Mouse (Mus musculus): ENCODE measurements around the gene Birc2. TPM values are rescaled to one million over a fixed set of nuclear protein-coding genes. Genes with fewer than 3 reads are reported as not detected.

The Birc2 gene
- polyA plus RNA-seq, 1 experiment from 2014 or later, result 18.5 TPM

DNA sequence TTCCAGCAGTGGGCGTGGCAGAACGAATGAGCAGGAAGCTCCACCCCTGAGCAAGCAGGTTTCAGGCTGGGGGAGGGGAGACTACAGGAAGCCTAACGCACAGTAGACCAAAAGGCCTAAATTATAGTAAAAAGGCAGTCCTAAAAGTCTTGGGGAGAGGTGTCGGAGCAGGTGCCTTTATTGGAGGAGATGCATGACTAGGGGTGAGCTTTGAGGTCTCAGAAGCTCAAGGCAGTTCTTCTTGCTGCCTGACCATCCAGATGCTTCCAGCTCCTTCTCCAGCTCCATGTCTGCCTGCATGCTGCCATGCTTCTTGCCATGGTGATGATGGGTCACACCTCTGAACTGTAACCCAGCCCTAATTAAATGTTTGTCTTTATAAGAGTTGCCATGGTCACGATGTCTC lies 31.8 kb downstream of the Birc2 start:
- TF ChIP-seq CTCF (IDR thresholded peaks at IDR 0.05; ENCODE audit: low read depth), result no peak
- H3K27ac ChIP-seq (ENCODE audit: low read depth, low read length), result no peak overlapping the region
- no peak overlapping the region for H3K9ac ChIP-seq (ENCODE audit: low read depth, low read length)
- no peaks in the 10 kb centered on the region for H3K9me3 ChIP-seq (ENCODE audit: control insufficient read depth)
- no peak overlapping the region for H3K4me2 ChIP-seq (replicated peaks; ENCODE audit: low read depth)
- H3K36me3 ChIP-seq (ENCODE audit: control insufficient read depth, insufficient read depth), result no peaks in the 10 kb centered on the region
- 84% methylated on average over 3 of the region's 5 CpGs for WGBS
- no peak overlapping the region for H3K4me3 ChIP-seq (ENCODE audit: low read depth, low read length)
- no peaks in the 10 kb centered on the region for H3K4me1 ChIP-seq (replicated peaks; ENCODE audit: control insufficient read depth, insufficient read depth, low read length)
- peak; percentile 45 for ATAC-seq
- no peaks in the 10 kb centered on the region for H3K27me3 ChIP-seq (replicated peaks; ENCODE audit: control insufficient read depth, insufficient read depth, low read length)

DNA sequence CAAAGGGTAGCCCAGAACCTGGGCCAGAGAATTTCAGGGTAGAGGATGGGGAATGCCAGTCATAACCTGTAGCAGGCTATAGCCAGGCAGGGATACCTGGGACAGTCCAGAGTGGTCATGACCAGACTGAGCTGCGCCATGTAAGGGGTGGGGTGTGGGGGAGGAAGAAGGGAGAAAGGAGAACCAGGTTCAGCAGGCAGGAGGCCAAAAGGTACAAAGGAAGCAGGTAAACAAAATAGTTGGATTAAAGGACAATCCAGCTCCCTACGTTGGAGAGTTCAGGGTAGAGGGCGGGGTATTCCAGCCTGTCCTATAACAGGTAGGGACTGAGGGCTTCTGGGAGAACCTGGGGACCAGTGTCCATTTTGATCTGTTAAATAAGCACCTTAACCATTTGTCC lies 38.3 kb downstream of the Birc2 start:
- TF ChIP-seq CTCF (IDR thresholded peaks at IDR 0.05; ENCODE audit: low read depth), result no peak
- Histone ChIP-seq H3K9ac (ENCODE audit: low read depth, low read length) (no peak overlapping the region), H3K4me2 (replicated peaks; ENCODE audit: low read depth) (no peak overlapping the region), H3K36me3 (ENCODE audit: control insufficient read depth, insufficient read depth) (peaks cover 10% of the 10 kb centered on the region), H3K4me1 (replicated peaks; ENCODE audit: control insufficient read depth, insufficient read depth, low read length) (no peaks in the 10 kb centered on the region), H3K9me3 (ENCODE audit: control insufficient read depth) (no peaks in the 10 kb centered on the region), H3K4me3 (ENCODE audit: low read depth, low read length) (no peak overlapping the region), H3K27me3 (replicated peaks; ENCODE audit: control insufficient read depth, insufficient read depth, low read length) (no peaks in the 10 kb centered on the region), H3K27ac (ENCODE audit: low read depth, low read length) (no peak overlapping the region)
- 86% methylated on average over 3 of the region's 3 CpGs for WGBS
- no peak for ATAC-seq

DNA sequence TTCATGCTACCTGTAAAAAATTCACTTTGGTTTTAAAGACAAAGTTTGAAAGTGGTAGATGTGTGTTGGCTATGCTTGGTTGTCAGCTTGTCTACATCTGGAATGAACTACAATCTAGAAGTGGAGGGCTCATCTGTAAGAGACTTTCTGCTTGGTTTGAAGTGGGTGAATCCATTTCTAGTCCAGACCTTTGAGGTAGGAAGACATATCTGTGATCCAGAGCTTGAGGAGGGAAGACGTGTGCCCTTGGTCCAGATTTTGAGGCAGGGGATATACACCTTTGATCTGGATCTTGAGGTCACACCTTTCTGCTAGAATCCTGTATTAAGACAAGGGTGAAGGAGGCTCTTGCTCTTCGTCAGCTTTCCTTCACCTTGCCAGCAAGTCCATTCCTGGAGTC lies 39.3 kb downstream of the Birc2 start:
- ATAC-seq, result no peak
- Histone ChIP-seq H3K27ac (ENCODE audit: low read depth, low read length) (no peak overlapping the region), H3K9ac (ENCODE audit: low read depth, low read length) (no peak overlapping the region), H3K4me3 (ENCODE audit: low read depth, low read length) (no peak overlapping the region), H3K27me3 (replicated peaks; ENCODE audit: control insufficient read depth, insufficient read depth, low read length) (no peaks in the 10 kb centered on the region), H3K9me3 (ENCODE audit: control insufficient read depth) (no peaks in the 10 kb centered on the region), H3K4me1 (replicated peaks; ENCODE audit: control insufficient read depth, insufficient read depth, low read length) (no peaks in the 10 kb centered on the region), H3K36me3 (ENCODE audit: control insufficient read depth, insufficient read depth) (peaks cover 16% of the 10 kb centered on the region), H3K4me2 (replicated peaks; ENCODE audit: low read depth) (no peak overlapping the region)
- TF ChIP-seq CTCF (IDR thresholded peaks at IDR 0.05; ENCODE audit: low read depth), result no peak
- 93% methylated on average over 2 of the region's 2 CpGs for WGBS

DNA sequence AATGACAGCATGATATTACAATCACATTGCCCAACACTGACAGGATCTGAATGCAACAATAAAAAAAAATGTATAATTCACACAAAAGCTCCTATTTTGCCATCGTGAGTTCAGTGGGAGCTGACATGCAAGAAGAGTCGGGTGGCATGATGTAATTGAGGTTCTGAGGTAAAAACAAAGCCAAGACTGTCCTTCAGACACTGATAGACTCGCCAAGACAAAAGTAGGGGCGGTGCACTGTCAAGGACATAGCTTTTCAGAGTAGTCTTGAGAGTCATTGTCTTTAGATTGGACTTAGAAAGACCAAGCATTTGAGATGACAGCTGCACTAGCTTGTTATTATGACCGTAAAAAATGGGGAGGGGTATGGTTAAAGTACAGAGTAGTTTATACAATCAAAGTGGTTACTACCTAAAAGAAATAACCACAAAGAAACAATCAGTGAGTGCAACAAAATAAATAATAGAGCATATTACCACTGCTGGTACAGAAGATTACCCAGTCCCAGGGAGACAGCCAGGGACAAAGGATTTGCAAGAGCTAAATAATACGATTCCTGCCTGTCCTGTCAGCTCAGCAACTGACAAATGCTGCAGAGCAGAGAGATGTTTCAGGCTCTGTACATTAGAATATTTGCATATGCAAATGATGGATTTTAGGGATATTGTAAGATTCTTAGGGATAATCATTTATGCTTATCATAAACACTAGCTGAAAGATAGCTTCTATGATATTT lies 40.6 kb downstream of the Birc2 start:
- no peak for TF ChIP-seq CTCF (IDR thresholded peaks at IDR 0.05; ENCODE audit: low read depth)
- ATAC-seq, result no peak

DNA sequence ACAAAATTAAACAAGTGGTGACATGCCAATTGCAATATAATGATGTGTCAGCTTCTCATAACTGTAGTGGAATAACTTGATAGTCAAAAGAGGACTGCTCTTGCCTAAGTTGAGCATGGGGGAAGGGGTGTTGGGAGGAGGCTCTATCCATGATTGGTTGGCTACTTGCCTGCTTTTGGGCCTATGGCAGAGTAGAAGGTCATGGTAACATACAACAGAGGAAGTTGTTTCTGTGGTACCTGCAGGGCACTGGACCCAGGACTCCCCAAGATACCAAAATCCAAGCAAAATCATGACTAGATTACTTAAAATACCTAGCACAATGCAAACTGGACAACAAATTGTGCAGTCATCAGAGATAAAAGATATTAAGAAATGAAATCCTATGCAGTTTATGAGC lies 41.3 kb downstream of the Birc2 start:
- H3K4me3 ChIP-seq (ENCODE audit: low read depth, low read length), result no peak overlapping the region
- H3K27ac ChIP-seq (ENCODE audit: low read depth, low read length), result no peak overlapping the region
- no peaks in the 10 kb centered on the region for H3K4me1 ChIP-seq (replicated peaks; ENCODE audit: control insufficient read depth, insufficient read depth, low read length)
- H3K9me3 ChIP-seq (ENCODE audit: control insufficient read depth), result no peaks in the 10 kb centered on the region
- no peaks in the 10 kb centered on the region for H3K27me3 ChIP-seq (replicated peaks; ENCODE audit: control insufficient read depth, insufficient read depth, low read length)
- ATAC-seq, result no peak
- no peak overlapping the region for H3K9ac ChIP-seq (ENCODE audit: low read depth, low read length)
- no peak for TF ChIP-seq CTCF (IDR thresholded peaks at IDR 0.05; ENCODE audit: low read depth)
- H3K4me2 ChIP-seq (replicated peaks; ENCODE audit: low read depth), result no peak overlapping the region
- peaks cover 21% of the 10 kb centered on the region for H3K36me3 ChIP-seq (ENCODE audit: control insufficient read depth, insufficient read depth)

More for the DNA sequence above, 40.6 kb downstream of the Birc2 start:
- no peaks in the 10 kb centered on the region for H3K4me1 ChIP-seq (replicated peaks; ENCODE audit: control insufficient read depth, insufficient read depth, low read length)
- H3K4me3 ChIP-seq (ENCODE audit: low read depth, low read length), result no peak overlapping the region
- no peaks in the 10 kb centered on the region for H3K9me3 ChIP-seq (ENCODE audit: control insufficient read depth)
- H3K27ac ChIP-seq (ENCODE audit: low read depth, low read length), result no peak overlapping the region
- no peak overlapping the region for H3K4me2 ChIP-seq (replicated peaks; ENCODE audit: low read depth)
- H3K27me3 ChIP-seq (replicated peaks; ENCODE audit: control insufficient read depth, insufficient read depth, low read length), result no peaks in the 10 kb centered on the region
- WGBS, result 71% methylated on average over 6 of the region's 6 CpGs
- peaks cover 21% of the 10 kb centered on the region for H3K36me3 ChIP-seq (ENCODE audit: control insufficient read depth, insufficient read depth)
- no peak overlapping the region for H3K9ac ChIP-seq (ENCODE audit: low read depth, low read length)

DNA sequence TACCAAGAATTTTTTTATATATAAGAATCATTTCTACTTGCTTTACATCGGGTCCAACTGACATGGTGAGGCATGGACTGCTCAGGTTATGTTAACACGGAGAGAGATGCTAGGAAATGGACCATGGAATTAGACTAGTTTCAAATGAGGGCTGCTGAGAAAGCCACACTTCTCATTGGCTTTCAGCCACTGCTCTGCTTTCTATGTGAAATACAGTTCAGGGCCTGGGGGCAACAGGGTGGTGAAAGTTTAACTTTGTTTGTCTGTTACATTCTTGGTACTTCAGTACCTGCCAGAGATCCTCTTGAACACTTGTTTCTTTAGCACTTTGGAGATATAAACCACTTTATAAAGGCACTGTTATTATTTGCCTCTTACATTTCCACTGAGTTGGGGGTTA lies 43.3 kb downstream of the Birc2 start:
- WGBS, result 93% methylated on average over 2 of the region's 2 CpGs
- H3K27me3 ChIP-seq (replicated peaks; ENCODE audit: control insufficient read depth, insufficient read depth, low read length), result no peaks in the 10 kb centered on the region
- no peaks in the 10 kb centered on the region for H3K9me3 ChIP-seq (ENCODE audit: control insufficient read depth)
- H3K36me3 ChIP-seq (ENCODE audit: control insufficient read depth, insufficient read depth), result peaks cover 26% of the 10 kb centered on the region
- H3K4me2 ChIP-seq (replicated peaks; ENCODE audit: low read depth), result no peak overlapping the region
- H3K4me3 ChIP-seq (ENCODE audit: low read depth, low read length), result no peak overlapping the region
- no peaks in the 10 kb centered on the region for H3K4me1 ChIP-seq (replicated peaks; ENCODE audit: control insufficient read depth, insufficient read depth, low read length)
- TF ChIP-seq CTCF (IDR thresholded peaks at IDR 0.05; ENCODE audit: low read depth), result no peak
- ATAC-seq, result no peak
- no peak overlapping the region for H3K9ac ChIP-seq (ENCODE audit: low read depth, low read length)
- no peak overlapping the region for H3K27ac ChIP-seq (ENCODE audit: low read depth, low read length)

Measured in intestine, postnatal 0 days (tissue).